In the genomic region with DNA sequence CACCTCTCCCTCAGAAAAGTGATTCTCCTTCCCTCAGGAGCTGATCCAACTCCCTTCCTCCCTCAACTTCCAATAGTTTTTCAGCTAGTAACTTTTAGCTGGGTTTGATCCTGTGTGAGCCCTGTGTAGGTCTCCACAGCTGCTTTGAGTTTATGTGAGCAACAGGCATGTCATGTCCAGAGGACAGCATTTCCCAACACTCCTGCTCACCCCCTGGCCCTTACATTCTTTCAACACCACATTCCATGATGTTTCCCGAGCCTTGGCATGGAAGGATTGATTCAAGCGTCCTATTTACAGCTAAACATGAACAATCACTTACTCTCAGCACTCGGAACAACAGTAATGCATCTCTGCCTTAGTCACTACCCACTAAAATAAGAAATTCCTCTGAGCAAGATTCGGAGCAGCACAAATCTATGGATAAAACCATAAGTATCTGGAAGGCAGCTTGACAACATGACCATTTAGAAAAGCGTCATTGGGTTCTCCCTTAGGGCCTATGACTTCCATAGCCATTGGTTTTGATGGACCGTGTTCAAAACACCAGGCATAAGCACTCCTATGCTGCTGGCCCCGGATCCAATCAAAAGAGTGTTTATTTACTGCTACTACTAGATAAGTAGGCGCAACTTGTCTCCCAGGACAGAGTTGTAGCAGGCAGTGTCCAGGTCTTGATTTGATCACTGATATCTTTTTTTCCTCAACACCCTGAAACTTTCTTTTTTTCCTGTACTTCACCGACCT, we compare ENCODE assay signal across 10 mouse cellular contexts. TPM values are rescaled to one million over a fixed set of nuclear protein-coding genes. Genes with fewer than 3 reads are reported as not detected.
DNase-seq lines count a peak whose midpoint lies in the region; ATAC-seq and TF ChIP-seq lines count a peak whose summit lies in the region.
"Had no signal": no experiment of that assay in that cellular context is flagged by ENCODE, and none has a peak within 500 bp of the region (broad histone marks: within the 10 kb centered on the region; RNA-seq: fewer than 3 reads in every experiment).

No protein-coding gene starts in this region.

- TF ChIP-seq RAD21 in CH12.LX (IDR thresholded peaks at IDR 0.05; ENCODE audit: low read depth, low read length), result no peak

- H3K4me1 ChIP-seq in hindbrain, embryonic 12.5 days, result no peaks in the 10 kb centered on the region
- H3K4me1 ChIP-seq in hindbrain, embryonic 10.5 days (replicated peaks), result no peaks in the 10 kb centered on the region
- H3K4me1 ChIP-seq in CH12.LX (ENCODE audit: control insufficient read depth in 1 of 2, insufficient read depth in 2 of 2), result no peaks in the 10 kb centered on the region
- 0 out of 2 replicates have a peak, but pooled peaks cover 4% of the 10 kb centered on the region for H3K4me1 ChIP-seq in embryonic facial prominence, embryonic 13.5 days
- H3K4me1 ChIP-seq in lung, embryonic 14.5 days (ENCODE audit: insufficient read depth), result peaks cover 7% of the 10 kb centered on the region; the same call in 1 of the 2 replicates
- H3K4me1 ChIP-seq: forebrain, embryonic 10.5 days; midbrain, embryonic 10.5 days had no signal

- no peaks in the 10 kb centered on the region for H3K36me3 ChIP-seq in hindbrain, embryonic 12.5 days
- H3K36me3 ChIP-seq in hindbrain, embryonic 10.5 days, result no peaks in the 10 kb centered on the region
- no peaks in the 10 kb centered on the region for H3K36me3 ChIP-seq in CH12.LX (replicated peaks in 1 of 2; ENCODE audit: control insufficient read depth in 1 of 2, insufficient read depth in 1 of 2, low read length in 1 of 2)
- no peaks in the 10 kb centered on the region for H3K36me3 ChIP-seq in embryonic facial prominence, embryonic 13.5 days
- no peaks in the 10 kb centered on the region for H3K36me3 ChIP-seq in lung, embryonic 14.5 days (ENCODE audit: insufficient read depth)
- H3K36me3 ChIP-seq: forebrain, embryonic 10.5 days; midbrain, embryonic 10.5 days had no signal

- no peak for TF ChIP-seq EP300 in CH12.LX (IDR thresholded peaks at IDR 0.05; ENCODE audit: low read length)

- in situ Hi-C loops in CH12.LX (cut with MboI; ENCODE audit: low pct_ligation_motif_present, low pct_unique_long_range_greater_than_20kb, low sequenced_read_pairs), result loop anchor here (25.0 kb wide), 2 partner anchors 246 to 346 kb away; partner anchors contain the start of genes Gstk1 and Zyx

- dilution Hi-C loops in CH12.LX (cut with MboI; ENCODE audit: extremely low pct_ligation_motif_present, extremely low pct_unique_long_range_greater_than_20kb, low sequenced_read_pairs), result no loop called here

- H3K27ac ChIP-seq in hindbrain, embryonic 12.5 days, result no peak overlapping the region
- no peak overlapping the region for H3K27ac ChIP-seq in hindbrain, embryonic 10.5 days
- no peak overlapping the region for H3K27ac ChIP-seq in CH12.LX (ENCODE audit: insufficient read depth, low read depth)
- no peak overlapping the region for H3K27ac ChIP-seq in embryonic facial prominence, embryonic 13.5 days
- H3K27ac ChIP-seq in lung, embryonic 14.5 days (ENCODE audit: low read depth), result peak overlapping the region; percentile 15; the same call in 1 of the 2 replicates
- H3K27ac ChIP-seq: forebrain, embryonic 10.5 days; midbrain, embryonic 10.5 days had no signal

- ATAC-seq in hindbrain, embryonic 12.5 days (ENCODE audit: low FRiP score), result no peak
- ATAC-seq in embryonic facial prominence, embryonic 13.5 days (ENCODE audit: insufficient number of reproducible peaks, insufficient read depth, low FRiP score, low TSS enrichment, low read depth), result no peak
- peak; percentile 67 for ATAC-seq in lung, embryonic 14.5 days (ENCODE audit: insufficient read depth)
- ATAC-seq in erythroid progenitor cell, adult 5-6 weeks (replicated peaks; ENCODE audit: low FRiP score, poor library complexity, severe bottlenecking), result no peak
- ATAC-seq in granulocyte monocyte progenitor cell, adult 5-6 weeks (replicated peaks; ENCODE audit: poor library complexity, severe bottlenecking), result no peak

- H3K9me3 ChIP-seq in hindbrain, embryonic 12.5 days (replicated peaks), result no peaks in the 10 kb centered on the region
- no peaks in the 10 kb centered on the region for H3K9me3 ChIP-seq in hindbrain, embryonic 10.5 days
- no peaks in the 10 kb centered on the region for H3K9me3 ChIP-seq in CH12.LX (replicated peaks; ENCODE audit: low read length)
- no peaks in the 10 kb centered on the region for H3K9me3 ChIP-seq in embryonic facial prominence, embryonic 13.5 days
- H3K9me3 ChIP-seq in lung, embryonic 14.5 days (ENCODE audit: low read depth, low read length), result no peaks in the 10 kb centered on the region
- H3K9me3 ChIP-seq: forebrain, embryonic 10.5 days; midbrain, embryonic 10.5 days had no signal

- 60% methylated on average over 9 of the region's 9 CpGs for WGBS in hindbrain, embryonic 12.5 days
- 66% methylated on average over 9 of the region's 9 CpGs for WGBS in hindbrain, embryonic 10.5 days
- 51% methylated on average over 9 of the region's 9 CpGs for WGBS in embryonic facial prominence, embryonic 13.5 days
- 37% methylated on average over 9 of the region's 9 CpGs for WGBS in lung, embryonic 14.5 days

- no peaks in the 10 kb centered on the region for H3K27me3 ChIP-seq in hindbrain, embryonic 12.5 days
- no peaks in the 10 kb centered on the region for H3K27me3 ChIP-seq in hindbrain, embryonic 10.5 days (ENCODE audit: insufficient read depth, poor library complexity, severe bottlenecking)
- H3K27me3 ChIP-seq in CH12.LX (replicated peaks), result no peaks in the 10 kb centered on the region
- H3K27me3 ChIP-seq in embryonic facial prominence, embryonic 13.5 days, result no peaks in the 10 kb centered on the region
- H3K27me3 ChIP-seq in lung, embryonic 14.5 days (ENCODE audit: insufficient read depth, low read length), result no peaks in the 10 kb centered on the region

- no peaks in the 10 kb centered on the region for H3K79me2 ChIP-seq in CH12.LX (replicated peaks; ENCODE audit: control insufficient read depth, extremely low read depth, insufficient read depth, poor library complexity, severe bottlenecking)

- TF ChIP-seq CTCF in CH12.LX (conservative IDR thresholded peaks at IDR 0.05 in 1 of 2, IDR thresholded peaks at IDR 0.05 in 1 of 2; ENCODE audit: low read depth in 2 of 2, low read length in 2 of 2), result no peak
- TF ChIP-seq CTCF in lung, embryonic 14.5 days (IDR thresholded peaks at IDR 0.05; ENCODE audit: low read depth), result no peak

- H3K4me3 ChIP-seq in hindbrain, embryonic 12.5 days, result no peak overlapping the region
- no peak overlapping the region for H3K4me3 ChIP-seq in hindbrain, embryonic 10.5 days
- no peak overlapping the region for H3K4me3 ChIP-seq in CH12.LX (replicated peaks in 1 of 3; ENCODE audit: low read depth in 2 of 3, low read length in 2 of 3, poor library complexity in 1 of 3)
- H3K4me3 ChIP-seq in embryonic facial prominence, embryonic 13.5 days, result no peak overlapping the region
- no peak overlapping the region for H3K4me3 ChIP-seq in lung, embryonic 14.5 days (ENCODE audit: low read depth, low read length)
- H3K4me3 ChIP-seq: forebrain, embryonic 10.5 days; midbrain, embryonic 10.5 days had no signal

- H3K9ac ChIP-seq in hindbrain, embryonic 12.5 days, result no peak overlapping the region
- H3K9ac ChIP-seq in CH12.LX (ENCODE audit: insufficient read depth, low read depth), result no peak overlapping the region
- no peak overlapping the region for H3K9ac ChIP-seq in embryonic facial prominence, embryonic 13.5 days
- no peak overlapping the region for H3K9ac ChIP-seq in lung, embryonic 14.5 days

- no peak for DNase-seq in hindbrain, embryonic 10.5 days (ENCODE audit: low spot score)
- DNase-seq in CH12.LX (ENCODE audit: extremely low read depth), result no peak
- peak; percentile 55 for DNase-seq in lung, embryonic 14.5 days
- no peak for DNase-seq in frontal cortex, postnatal 10 days (ENCODE audit: low spot score in 2 of 2)

- H3K4me2 ChIP-seq in hindbrain, embryonic 12.5 days (replicated peaks), result peak overlapping the region; percentile 19; the same call in 1 of the 2 replicates
- H3K4me2 ChIP-seq in CH12.LX (ENCODE audit: insufficient read depth, low read depth, poor library complexity, severe bottlenecking), result peak overlapping the region; percentile 75
- peak overlapping the region; percentile 35 for H3K4me2 ChIP-seq in embryonic facial prominence, embryonic 13.5 days
- peak overlapping the region; percentile 41 for H3K4me2 ChIP-seq in lung, embryonic 14.5 days

- TF ChIP-seq POLR2A in CH12.LX (IDR thresholded peaks at IDR 0.05; ENCODE audit: low read depth, low read length), result no peak

TF ChIP-seq in CH12.LX, 34 proteins besides CTCF, POLR2A, EP300 and RAD21 (continues in another document):
- TF ChIP-seq MAX (IDR thresholded peaks at IDR 0.05; ENCODE audit: low read length) (no peak), GABPA (IDR thresholded peaks at IDR 0.05; ENCODE audit: insufficient replicate concordance, low read depth, low read length) (no peak)

RNA-seq across cellular contexts. Expression of gene Tcaf3, which starts 14.6 kb away (rescaled TPM):
- not detected in 2 replicates for polyA plus RNA-seq in hindbrain, embryonic 12.5 days (2016; fragmentation: Nextera tagmentation; extraction: Ambion mirVana)
- polyA plus RNA-seq in hindbrain, embryonic 10.5 days (2016; fragmentation: Nextera tagmentation; extraction: Ambion mirVana), result not detected in 2 replicates
- not detected in 2 replicates for total RNA-seq in CH12.LX (2012; rRNA removed)
- not detected in 2 replicates for total RNA-seq in CH12.LX (2014; rRNA removed)
- not detected in 2 replicates for polyA plus RNA-seq in CH12.LX (2012; ENCODE audit: insufficient read length, low read depth)
- not detected in 2 replicates for polyA plus RNA-seq in embryonic facial prominence, embryonic 13.5 days (2015; fragmentation: Nextera tagmentation; extraction: Ambion mirVana)
- polyA plus RNA-seq in lung, embryonic 14.5 days (2014; fragmentation: Nextera tagmentation; extraction: Ambion mirVana), result not detected in 2 replicates
- total RNA-seq in erythroid progenitor cell, adult 5-6 weeks (2015; ENCODE audit: low replicate concordance), result not detected in 2 replicates
- total RNA-seq in erythroid progenitor cell, adult 5-6 weeks (2017; ENCODE audit: low replicate concordance), result not detected in 2 replicates
- not detected in 2 replicates for total RNA-seq in granulocyte monocyte progenitor cell, adult 5-6 weeks (2014; fragmentation: Nextera tagmentation)
- total RNA-seq in granulocyte monocyte progenitor cell, adult 5-6 weeks (2017), result not detected in 2 replicates
- polyA plus RNA-seq: forebrain, embryonic 10.5 days; midbrain, embryonic 10.5 days had no signal

RNA-seq across cellular contexts. Expression of gene Olfr455, which starts 35.5 kb away (rescaled TPM):
- polyA plus RNA-seq in hindbrain, embryonic 12.5 days (2016; fragmentation: Nextera tagmentation; extraction: Ambion mirVana), result not detected in 2 replicates
- polyA plus RNA-seq in hindbrain, embryonic 10.5 days (2016; fragmentation: Nextera tagmentation; extraction: Ambion mirVana), result not detected in 2 replicates
- total RNA-seq in CH12.LX (2012; rRNA removed) (not detected in 2 replicates), CH12.LX (2014; rRNA removed) (not detected in 2 replicates)
- not detected in 2 replicates for polyA plus RNA-seq in CH12.LX (2012; ENCODE audit: insufficient read length, low read depth)
- polyA plus RNA-seq in embryonic facial prominence, embryonic 13.5 days (2015; fragmentation: Nextera tagmentation; extraction: Ambion mirVana), result not detected in 2 replicates
- polyA plus RNA-seq in lung, embryonic 14.5 days (2014; fragmentation: Nextera tagmentation; extraction: Ambion mirVana), result not detected in 2 replicates
- total RNA-seq in erythroid progenitor cell, adult 5-6 weeks (2015; ENCODE audit: low replicate concordance), result not detected in 2 replicates
- total RNA-seq in erythroid progenitor cell, adult 5-6 weeks (2017; ENCODE audit: low replicate concordance), result not detected in 2 replicates
- total RNA-seq in granulocyte monocyte progenitor cell, adult 5-6 weeks (2014; fragmentation: Nextera tagmentation), result not detected in 2 replicates
- not detected in 2 replicates for total RNA-seq in granulocyte monocyte progenitor cell, adult 5-6 weeks (2017)
- polyA plus RNA-seq: forebrain, embryonic 10.5 days; midbrain, embryonic 10.5 days had no signal

Comparison
In these comparisons a context has a peak if more than half of its experiments do, and no peak if none do; other contexts are left out.
1. H3K4me2 ChIP-seq: peak in every context shown above with its lines; median percentile 75 in CH12.LX; 41 in lung, embryonic 14.5 days; 35 in embryonic facial prominence, embryonic 13.5 days; 19 in hindbrain, embryonic 12.5 days.